Mouse (Mus musculus): ENCODE results near the gene Zfp235.

The Zfp235 gene

GRCm38 (mm10) chr7:24133996-24134828 lies at the start of gene Zfp235:
Gene Zfp235 (plus strand): TSS chr7:24134169.
- H3K36me3 ChIP-seq (ENCODE audit: control insufficient read depth, insufficient read depth, low read length, poor library complexity, severe bottlenecking): peaks cover 4% of the 10 kb centered on the region
- H3K27me3 ChIP-seq (ENCODE audit: control insufficient read depth, insufficient read depth, low read length, poor library complexity, severe bottlenecking): no peaks in the 10 kb centered on the region
- DNase-seq (ENCODE audit: low read depth, low spot score): peak; percentile 89

GRCm38 (mm10) chr7:24086871-24087270 lies 47.1 kb upstream of the Zfp235 start:
- no peaks in the 10 kb centered on the region for H3K27me3 ChIP-seq (ENCODE audit: control insufficient read depth, insufficient read depth, low read length, poor library complexity, severe bottlenecking)
- peak; percentile 37 for DNase-seq (ENCODE audit: low read depth, low spot score)

GRCm38 (mm10) chr7:24087485-24088125 lies 46.4 kb upstream of the Zfp235 start:
- Histone ChIP-seq H3K36me3 (ENCODE audit: control insufficient read depth, insufficient read depth, low read length, poor library complexity, severe bottlenecking) (peaks cover 1% of the 10 kb centered on the region; the same call in 1 of the 2 replicates), H3K27me3 (ENCODE audit: control insufficient read depth, insufficient read depth, low read length, poor library complexity, severe bottlenecking) (no peaks in the 10 kb centered on the region)

More at GRCm38 (mm10) chr7:24086871-24087270, 47.1 kb upstream of the Zfp235 start:
- peaks cover 1% of the 10 kb centered on the region; the same call in 1 of the 2 replicates for H3K36me3 ChIP-seq (ENCODE audit: control insufficient read depth, insufficient read depth, low read length, poor library complexity, severe bottlenecking)

GRCm38 (mm10) chr7:24104403-24104802 lies 29.6 kb upstream of the Zfp235 start:
- Histone ChIP-seq H3K36me3 (ENCODE audit: control insufficient read depth, insufficient read depth, low read length, poor library complexity, severe bottlenecking) (peaks cover 43% of the 10 kb centered on the region), H3K27me3 (ENCODE audit: control insufficient read depth, insufficient read depth, low read length, poor library complexity, severe bottlenecking) (no peaks in the 10 kb centered on the region)
- DNase-seq (ENCODE audit: low read depth, low spot score): no peak

More at GRCm38 (mm10) chr7:24087485-24088125, 46.4 kb upstream of the Zfp235 start:
- no peak for DNase-seq (ENCODE audit: low read depth, low spot score)

GRCm38 (mm10) chr7:24105144-24105703 lies 28.7 kb upstream of the Zfp235 start:
- Histone ChIP-seq H3K27me3 (ENCODE audit: control insufficient read depth, insufficient read depth, low read length, poor library complexity, severe bottlenecking) (no peaks in the 10 kb centered on the region), H3K36me3 (ENCODE audit: control insufficient read depth, insufficient read depth, low read length, poor library complexity, severe bottlenecking) (peaks cover 40% of the 10 kb centered on the region)
- no peak for DNase-seq (ENCODE audit: low read depth, low spot score)

- H3K27me3 ChIP-seq (ENCODE audit: control insufficient read depth, insufficient read depth, low read length, poor library complexity, severe bottlenecking): no peaks in the 10 kb centered on the region
- H3K36me3 ChIP-seq (ENCODE audit: control insufficient read depth, insufficient read depth, low read length, poor library complexity, severe bottlenecking): peaks cover 2% of the 10 kb centered on the region
- DNase-seq (ENCODE audit: low read depth, low spot score): no peak
These were observed 23.1 kb upstream of the Zfp235 start for GRCm38 (mm10) chr7:24110839-24111238.

GRCm38 (mm10) chr7:24111772-24112155 lies 22.2 kb upstream of the Zfp235 start:
- no peak for DNase-seq (ENCODE audit: low read depth, low spot score)
- no peaks in the 10 kb centered on the region for H3K27me3 ChIP-seq (ENCODE audit: control insufficient read depth, insufficient read depth, low read length, poor library complexity, severe bottlenecking)
- peaks cover 2% of the 10 kb centered on the region for H3K36me3 ChIP-seq (ENCODE audit: control insufficient read depth, insufficient read depth, low read length, poor library complexity, severe bottlenecking)

- Histone ChIP-seq H3K36me3 (ENCODE audit: control insufficient read depth, insufficient read depth, low read length, poor library complexity, severe bottlenecking) (peaks cover 2% of the 10 kb centered on the region), H3K27me3 (ENCODE audit: control insufficient read depth, insufficient read depth, low read length, poor library complexity, severe bottlenecking) (no peaks in the 10 kb centered on the region)
- DNase-seq (ENCODE audit: low read depth, low spot score): no peak
These were observed 21.7 kb upstream of the Zfp235 start, which contains the start of gene Zfp112 for GRCm38 (mm10) chr7:24112156-24112856. Gene Zfp112 (plus strand): TSS chr7:24112314.

- H3K36me3 ChIP-seq (ENCODE audit: control insufficient read depth, insufficient read depth, low read length, poor library complexity, severe bottlenecking): no peaks in the 10 kb centered on the region
- peak; percentile 16 for DNase-seq (ENCODE audit: low read depth, low spot score)
- H3K27me3 ChIP-seq (ENCODE audit: control insufficient read depth, insufficient read depth, low read length, poor library complexity, severe bottlenecking): no peaks in the 10 kb centered on the region
These were observed 21.0 kb upstream of the Zfp235 start for GRCm38 (mm10) chr7:24113001-24113400.

GRCm38 (mm10) chr7:24116655-24117054 lies 17.3 kb upstream of the Zfp235 start:
- DNase-seq (ENCODE audit: low read depth, low spot score): no peak
- no peaks in the 10 kb centered on the region for H3K27me3 ChIP-seq (ENCODE audit: control insufficient read depth, insufficient read depth, low read length, poor library complexity, severe bottlenecking)
- H3K36me3 ChIP-seq (ENCODE audit: control insufficient read depth, insufficient read depth, low read length, poor library complexity, severe bottlenecking): no peaks in the 10 kb centered on the region

GRCm38 (mm10) chr7:24133425-24133995 lies 459 bp upstream of the Zfp235 start:
- Histone ChIP-seq H3K27me3 (ENCODE audit: control insufficient read depth, insufficient read depth, low read length, poor library complexity, severe bottlenecking) (no peaks in the 10 kb centered on the region), H3K36me3 (ENCODE audit: control insufficient read depth, insufficient read depth, low read length, poor library complexity, severe bottlenecking) (peaks cover 4% of the 10 kb centered on the region)
- no peak for DNase-seq (ENCODE audit: low read depth, low spot score)

GRCm38 (mm10) chr7:24142566-24142965 lies 8.6 kb downstream of the Zfp235 start:
- Histone ChIP-seq H3K27me3 (ENCODE audit: control insufficient read depth, insufficient read depth, low read length, poor library complexity, severe bottlenecking) (no peaks in the 10 kb centered on the region), H3K36me3 (ENCODE audit: control insufficient read depth, insufficient read depth, low read length, poor library complexity, severe bottlenecking) (peaks cover 3% of the 10 kb centered on the region; the same call in 1 of the 2 replicates)
- peak; percentile 5 for DNase-seq (ENCODE audit: low read depth, low spot score)

- Histone ChIP-seq H3K36me3 (ENCODE audit: control insufficient read depth, insufficient read depth, low read length, poor library complexity, severe bottlenecking) (no peaks in the 10 kb centered on the region), H3K27me3 (ENCODE audit: control insufficient read depth, insufficient read depth, low read length, poor library complexity, severe bottlenecking) (no peaks in the 10 kb centered on the region)
- peak; percentile 56 for DNase-seq (ENCODE audit: low read depth, low spot score)
These were observed 19.3 kb downstream of the Zfp235 start for GRCm38 (mm10) chr7:24153272-24153671.

GRCm38 (mm10) chr7:24172191-24172590 lies 38.2 kb downstream of the Zfp235 start:
- no peak for DNase-seq (ENCODE audit: low read depth, low spot score)
- no peaks in the 10 kb centered on the region for H3K27me3 ChIP-seq (ENCODE audit: control insufficient read depth, insufficient read depth, low read length, poor library complexity, severe bottlenecking)
- no peaks in the 10 kb centered on the region for H3K36me3 ChIP-seq (ENCODE audit: control insufficient read depth, insufficient read depth, low read length, poor library complexity, severe bottlenecking)

Measured in splenic B cell, adult 2 months (primary cell).